Mouse (Mus musculus): ENCODE measurements at regions not wholly inside any gene's neighbourhood (a gene's known extent, or its start where the extent isn't known, plus 50 kb on each side); places are given as distances from the start of the nearest gene placed in this dataset.

GRCm38 (mm10) chr13:117409940-117410339 is 189.1 kb upstream of the Gm17509 start:
- no peak for DNase-seq
- 21% methylated on average over 7 of the region's 7 CpGs for WGBS
- no peaks in the 10 kb centered on the region; the same call in 1 of the 2 replicates for H3K36me3 ChIP-seq (ENCODE audit: control insufficient read depth, insufficient read depth, low read length)
- no peaks in the 10 kb centered on the region for H3K27me3 ChIP-seq (replicated peaks; ENCODE audit: control insufficient read depth, insufficient read depth, low read length)
- TF ChIP-seq CTCF (conservative IDR thresholded peaks at IDR 0.05; ENCODE audit: insufficient read depth, insufficient read length, low read depth, low read length) (no peak), POLR2A (IDR thresholded peaks at IDR 0.05; ENCODE audit: low read depth, low read length) (no peak)
- H3K27ac ChIP-seq (ENCODE audit: insufficient read depth, low read depth, low read length) = no peak overlapping the region
- H3K4me3 ChIP-seq (ENCODE audit: insufficient read depth, low read depth, low read length) = no peak overlapping the region
- no peaks in the 10 kb centered on the region for H3K4me1 ChIP-seq (ENCODE audit: control insufficient read depth, insufficient read depth, low read length)

DNA sequence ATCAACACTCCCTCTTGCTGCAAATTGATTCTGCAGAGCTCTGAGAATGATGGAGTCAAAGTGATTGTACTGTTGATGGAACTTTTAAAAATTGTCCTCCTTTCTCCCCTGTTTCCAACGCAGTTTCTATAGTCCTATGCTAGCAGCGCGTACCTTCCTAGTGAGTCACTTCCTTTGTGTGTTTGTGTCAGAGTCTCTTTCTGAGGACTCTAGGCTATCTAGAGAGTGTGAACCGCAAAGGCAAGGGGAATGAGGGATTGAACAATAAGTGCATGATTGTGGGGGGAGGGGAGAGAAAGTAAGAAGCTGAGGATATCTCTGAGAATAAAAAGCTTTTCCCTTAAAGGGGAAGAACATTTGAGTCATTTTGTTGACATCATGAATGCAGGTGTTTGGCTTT is 188.5 kb upstream of the Hcn1 start:
- no peak for DNase-seq
- Histone ChIP-seq H3K27me3 (replicated peaks; ENCODE audit: control insufficient read depth, insufficient read depth, low read length) (no peaks in the 10 kb centered on the region), H3K36me3 (ENCODE audit: control insufficient read depth, insufficient read depth, low read length) (no peaks in the 10 kb centered on the region; the same call in 1 of the 2 replicates), H3K4me3 (ENCODE audit: insufficient read depth, low read depth, low read length) (no peak overlapping the region), H3K4me1 (ENCODE audit: control insufficient read depth, insufficient read depth, low read length) (no peaks in the 10 kb centered on the region), H3K27ac (ENCODE audit: insufficient read depth, low read depth, low read length) (no peak overlapping the region)
- 78% methylated on average over 4 of the region's 4 CpGs for WGBS
- TF ChIP-seq POLR2A (IDR thresholded peaks at IDR 0.05; ENCODE audit: low read depth, low read length) = no peak
- no peak for TF ChIP-seq CTCF (conservative IDR thresholded peaks at IDR 0.05; ENCODE audit: insufficient read depth, insufficient read length, low read depth, low read length)

- no peak overlapping the region for H3K27ac ChIP-seq (ENCODE audit: insufficient read depth, low read depth, low read length)
- no peaks in the 10 kb centered on the region for H3K4me1 ChIP-seq (ENCODE audit: control insufficient read depth, insufficient read depth, low read length)
- DNase-seq = no peak
- H3K36me3 ChIP-seq (ENCODE audit: control insufficient read depth, insufficient read depth, low read length) = no peaks in the 10 kb centered on the region
- no peak overlapping the region for H3K4me3 ChIP-seq (ENCODE audit: insufficient read depth, low read depth, low read length)
- no peaks in the 10 kb centered on the region for H3K27me3 ChIP-seq (replicated peaks; ENCODE audit: control insufficient read depth, insufficient read depth, low read length)
- TF ChIP-seq POLR2A (IDR thresholded peaks at IDR 0.05; ENCODE audit: low read depth, low read length) = no peak
- no peak for TF ChIP-seq CTCF (conservative IDR thresholded peaks at IDR 0.05; ENCODE audit: insufficient read depth, insufficient read length, low read depth, low read length)
- WGBS = 48% methylated on average over 4 of the region's 4 CpGs
Observed at GRCm38 (mm10) chr13:117423558-117423957, 178.6 kb upstream of the Hcn1 start.

DNA sequence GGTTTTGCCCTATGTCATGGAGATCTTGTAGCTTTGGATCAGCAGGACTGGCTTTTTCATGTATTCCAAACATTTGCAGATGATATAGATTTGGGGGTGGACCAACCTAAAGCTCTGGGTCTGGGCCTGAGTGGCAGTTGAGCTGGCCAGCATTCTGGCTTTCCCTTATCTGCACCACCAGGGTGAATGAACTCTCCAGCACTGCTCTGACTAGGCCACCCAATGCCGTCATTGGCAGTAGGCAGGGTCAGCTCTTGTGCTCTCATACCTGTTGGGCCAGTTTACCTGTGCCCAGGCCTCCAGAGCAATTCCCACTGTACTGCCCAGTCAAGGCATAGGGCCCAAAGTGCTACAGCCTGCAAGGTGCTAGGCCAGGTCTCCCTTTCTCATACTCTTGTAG is 177.1 kb upstream of the Hcn1 start:
- no peak for DNase-seq
- H3K4me1 ChIP-seq (ENCODE audit: control insufficient read depth, insufficient read depth, low read length) = no peaks in the 10 kb centered on the region
- H3K27ac ChIP-seq (ENCODE audit: insufficient read depth, low read depth, low read length) = no peak overlapping the region
- WGBS = 91% methylated on average over 1 of the region's 1 CpGs
- no peaks in the 10 kb centered on the region for H3K36me3 ChIP-seq (ENCODE audit: control insufficient read depth, insufficient read depth, low read length)
- no peak overlapping the region for H3K4me3 ChIP-seq (ENCODE audit: insufficient read depth, low read depth, low read length)
- TF ChIP-seq CTCF (conservative IDR thresholded peaks at IDR 0.05; ENCODE audit: insufficient read depth, insufficient read length, low read depth, low read length) (no peak), POLR2A (IDR thresholded peaks at IDR 0.05; ENCODE audit: low read depth, low read length) (no peak)
- H3K27me3 ChIP-seq (replicated peaks; ENCODE audit: control insufficient read depth, insufficient read depth, low read length) = no peaks in the 10 kb centered on the region

DNA sequence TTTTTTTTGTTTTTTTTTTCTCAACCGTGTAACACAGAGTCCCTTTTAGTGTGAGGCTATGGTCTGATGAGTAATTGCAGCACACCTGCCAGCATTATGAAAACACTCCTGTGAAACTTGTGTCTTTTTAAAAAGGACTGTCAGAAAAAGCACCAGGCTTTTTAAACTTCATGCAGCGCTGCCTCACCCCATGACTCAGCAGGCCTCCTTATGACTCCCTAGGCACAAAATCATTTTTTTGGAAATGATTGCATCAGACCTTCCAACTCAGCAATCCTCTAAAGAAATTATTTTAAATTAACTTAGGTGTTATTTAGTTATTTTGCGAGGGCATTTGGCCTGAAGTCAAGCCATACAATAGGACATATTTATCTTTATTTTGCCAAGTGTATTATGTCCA is 134.7 kb upstream of the Hcn1 start:
- no peak overlapping the region for H3K4me3 ChIP-seq (ENCODE audit: insufficient read depth, low read depth, low read length)
- 58% methylated on average over 3 of the region's 3 CpGs for WGBS
- H3K36me3 ChIP-seq (ENCODE audit: control insufficient read depth, insufficient read depth, low read length) = no peaks in the 10 kb centered on the region
- no peaks in the 10 kb centered on the region for H3K4me1 ChIP-seq (ENCODE audit: control insufficient read depth, insufficient read depth, low read length)
- no peak for DNase-seq
- TF ChIP-seq POLR2A (IDR thresholded peaks at IDR 0.05; ENCODE audit: low read depth, low read length) (no peak), CTCF (conservative IDR thresholded peaks at IDR 0.05; ENCODE audit: insufficient read depth, insufficient read length, low read depth, low read length) (no peak)
- no peaks in the 10 kb centered on the region for H3K27me3 ChIP-seq (replicated peaks; ENCODE audit: control insufficient read depth, insufficient read depth, low read length)
- no peak overlapping the region for H3K27ac ChIP-seq (ENCODE audit: insufficient read depth, low read depth, low read length)

GRCm38 (mm10) chr13:117472726-117473125 is 129.4 kb upstream of the Hcn1 start:
- no peaks in the 10 kb centered on the region for H3K27me3 ChIP-seq (replicated peaks; ENCODE audit: control insufficient read depth, insufficient read depth, low read length)
- no peak for TF ChIP-seq CTCF (conservative IDR thresholded peaks at IDR 0.05; ENCODE audit: insufficient read depth, insufficient read length, low read depth, low read length)
- TF ChIP-seq POLR2A (IDR thresholded peaks at IDR 0.05; ENCODE audit: low read depth, low read length) = no peak
- no peaks in the 10 kb centered on the region for H3K4me1 ChIP-seq (ENCODE audit: control insufficient read depth, insufficient read depth, low read length)
- DNase-seq = no peak
- H3K27ac ChIP-seq (ENCODE audit: insufficient read depth, low read depth, low read length) = no peak overlapping the region
- no peak overlapping the region for H3K4me3 ChIP-seq (ENCODE audit: insufficient read depth, low read depth, low read length)
- no peaks in the 10 kb centered on the region for H3K36me3 ChIP-seq (ENCODE audit: control insufficient read depth, insufficient read depth, low read length)
- 55% methylated on average over 5 of the region's 5 CpGs for WGBS

DNA sequence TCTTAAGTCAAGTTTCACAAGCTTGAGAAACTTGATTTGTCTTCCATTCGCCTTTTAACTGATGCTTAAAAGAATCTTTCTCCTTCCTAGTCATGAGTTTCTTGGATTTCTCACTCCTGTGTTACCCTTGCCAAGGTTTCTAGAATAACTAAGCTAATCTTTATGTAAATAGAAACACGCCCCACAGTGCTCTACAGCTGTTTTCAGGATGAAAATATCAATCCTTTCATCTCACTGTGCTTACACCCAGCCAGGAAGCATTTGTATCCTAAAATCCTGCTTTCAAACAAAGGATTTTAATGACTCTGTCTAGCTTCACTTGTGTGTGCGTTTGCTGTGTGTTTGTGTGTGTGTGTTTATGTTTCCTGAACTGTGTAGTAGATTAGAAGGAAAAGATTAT is 119.5 kb upstream of the Hcn1 start:
- Histone ChIP-seq H3K36me3 (ENCODE audit: control insufficient read depth, insufficient read depth, low read length) (no peaks in the 10 kb centered on the region), H3K4me1 (ENCODE audit: control insufficient read depth, insufficient read depth, low read length) (no peaks in the 10 kb centered on the region), H3K27me3 (replicated peaks; ENCODE audit: control insufficient read depth, insufficient read depth, low read length) (no peaks in the 10 kb centered on the region), H3K27ac (ENCODE audit: insufficient read depth, low read depth, low read length) (no peak overlapping the region), H3K4me3 (ENCODE audit: insufficient read depth, low read depth, low read length) (no peak overlapping the region)
- no peak for DNase-seq
- no peak for TF ChIP-seq POLR2A (IDR thresholded peaks at IDR 0.05; ENCODE audit: low read depth, low read length)
- TF ChIP-seq CTCF (conservative IDR thresholded peaks at IDR 0.05; ENCODE audit: insufficient read depth, insufficient read length, low read depth, low read length) = no peak
- 57% methylated on average over 3 of the region's 3 CpGs for WGBS

GRCm38 (mm10) chr13:117508746-117509145 is 93.4 kb upstream of the Hcn1 start:
- DNase-seq = no peak

More at GRCm38 (mm10) chr13:117508746-117509145, 93.4 kb upstream of the Hcn1 start:
- Histone ChIP-seq H3K4me3 (ENCODE audit: insufficient read depth, low read depth, low read length) (no peak overlapping the region), H3K4me1 (ENCODE audit: control insufficient read depth, insufficient read depth, low read length) (no peaks in the 10 kb centered on the region), H3K36me3 (ENCODE audit: control insufficient read depth, insufficient read depth, low read length) (no peaks in the 10 kb centered on the region), H3K27me3 (replicated peaks; ENCODE audit: control insufficient read depth, insufficient read depth, low read length) (no peaks in the 10 kb centered on the region), H3K27ac (ENCODE audit: insufficient read depth, low read depth, low read length) (no peak overlapping the region)
- TF ChIP-seq POLR2A (IDR thresholded peaks at IDR 0.05; ENCODE audit: low read depth, low read length) (no peak), CTCF (conservative IDR thresholded peaks at IDR 0.05; ENCODE audit: insufficient read depth, insufficient read length, low read depth, low read length) (no peak)
- WGBS = 79% methylated on average over 4 of the region's 4 CpGs
